Mouse (Mus musculus): ENCODE results near the gene Gm45234.

DNA sequence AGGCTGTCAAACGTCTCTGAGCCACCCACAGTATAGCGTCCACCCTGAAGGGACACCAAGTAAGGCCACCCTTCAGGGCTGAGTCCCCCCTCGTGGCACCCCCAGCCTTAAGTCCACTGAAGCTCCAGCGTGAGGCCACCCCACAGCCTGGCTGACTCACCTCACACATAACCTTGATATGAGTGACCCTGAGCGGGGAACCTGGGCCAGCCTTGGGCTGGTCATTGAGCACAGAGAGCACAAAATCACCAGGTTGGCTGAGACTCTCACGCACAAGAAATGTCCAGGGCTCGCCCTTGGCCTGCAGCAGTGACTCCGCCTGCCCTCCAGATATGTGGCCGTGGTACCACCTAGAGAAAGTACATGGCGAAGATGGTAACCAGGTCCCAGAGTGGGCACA is 27.2 kb downstream of the Gm45234 start:
- TF ChIP-seq CTCF (IDR thresholded peaks at IDR 0.05; ENCODE audit: low read depth, low read length): no peak
- TF ChIP-seq POLR2A (IDR thresholded peaks at IDR 0.05; ENCODE audit: borderline replicate concordance, low read depth, low read length): no peak

Data from bone marrow macrophage, adult 2 months (primary cell).